Mouse (Mus musculus) ES-Bruce4 (cell line): ENCODE results near the gene Trim65. TPM values are rescaled to one million over a fixed set of nuclear protein-coding genes. Genes with fewer than 3 reads are reported as not detected.
A peak's percentile ranks its signal among the peaks of the same experiment; 100 is the strongest.

Experiments used
- H3K27ac ChIP-seq: 2 replicates; pipeline ENCODE4 v1.5.1; 2012; ENCODE audit warnings: low read length, inconsistent platforms; ENCODE audit not compliant: insufficient read depth
- H3K27me3 ChIP-seq: 2 replicates; pipeline ENCODE4 v1.6.1; 2012; ENCODE audit warnings: mild to moderate bottlenecking, low read length, inconsistent platforms; ENCODE audit not compliant: control insufficient read depth, poor library complexity, insufficient read depth, severe bottlenecking
- H3K36me3 ChIP-seq: 2 replicates; pipeline ENCODE4 v1.6.1; 2012; ENCODE audit warnings: inconsistent platforms, mild to moderate bottlenecking, low read length, moderate library complexity; ENCODE audit not compliant: control insufficient read depth, poor library complexity, insufficient read depth, severe bottlenecking
- H3K4me1 ChIP-seq: one replicate; pipeline ENCODE4 v1.8.1; 2011; ENCODE audit warnings: low read length; ENCODE audit not compliant: control insufficient read depth, insufficient read depth
- H3K4me3 ChIP-seq: 2 replicates; pipeline ENCODE4 v1.5.1; 2011; ENCODE audit warnings: low read depth, mild to moderate bottlenecking, low read length
- H3K9ac ChIP-seq: 2 replicates; pipeline ENCODE4 v1.6.1; 2012; ENCODE audit warnings: low read depth, mild to moderate bottlenecking, inconsistent platforms; ENCODE audit not compliant: poor library complexity, severe bottlenecking
- H3K9me3 ChIP-seq: replicated peaks from 2 replicates; pipeline ENCODE4 v1.6.1; 2012; ENCODE audit warnings: mild to moderate bottlenecking, low read length, inconsistent platforms; ENCODE audit not compliant: control insufficient read depth, poor library complexity, insufficient read depth, severe bottlenecking
- CTCF ChIP-seq: IDR thresholded peaks from one replicate; pipeline ENCODE4 v1.8.1; 2011; ENCODE audit warnings: low read depth, low read length
- EP300 ChIP-seq: IDR thresholded peaks from 2 replicates; pipeline ENCODE4 v1.6.1; 2011; ENCODE audit warnings: low read depth, low read length; ENCODE audit not compliant: insufficient read depth
- POLR2A ChIP-seq: IDR thresholded peaks from one replicate; pipeline ENCODE4 v1.8.1; 2011; ENCODE audit warnings: low read length; ENCODE audit not compliant: insufficient read depth
- polyA plus RNA-seq: library from polyadenylated mRNA; stranded (reverse); fragments of >200 nt; gene quantifications from 2 replicates; pipeline ENCODE4 v1.2.4, GENCODE M21; 2011; ENCODE audit warnings: low read depth; ENCODE audit not compliant: missing spikeins, insufficient read depth, insufficient read length

The Trim65 gene
- polyA plus RNA-seq, 1 experiment, result 0.78 TPM

- H3K4me3 ChIP-seq, result peak within 1 kb of the TSS; percentile 77
- no peaks in the 10 kb centered on the region for H3K9me3 ChIP-seq
- H3K4me1 ChIP-seq, result peaks cover 2% of the 10 kb centered on the region
- H3K27ac ChIP-seq, result peak within 1 kb of the TSS; percentile 5; the same call in 1 of the 2 replicates
- TF ChIP-seq CTCF, result no peak
- TF ChIP-seq POLR2A, result peak; percentile 63
- H3K27me3 ChIP-seq, result no peaks in the 10 kb centered on the region
- H3K36me3 ChIP-seq, result peaks cover 22% of the 10 kb centered on the region
- H3K9ac ChIP-seq, result peak within 1 kb of the TSS; percentile 60
Measured at GRCm38 (mm10) chr11:116086258-116087193, 44.4 kb downstream of the Trim65 start, which contains the start of gene Wbp2. Wbp2 (minus strand) TSS chr11:116086995.

DNA sequence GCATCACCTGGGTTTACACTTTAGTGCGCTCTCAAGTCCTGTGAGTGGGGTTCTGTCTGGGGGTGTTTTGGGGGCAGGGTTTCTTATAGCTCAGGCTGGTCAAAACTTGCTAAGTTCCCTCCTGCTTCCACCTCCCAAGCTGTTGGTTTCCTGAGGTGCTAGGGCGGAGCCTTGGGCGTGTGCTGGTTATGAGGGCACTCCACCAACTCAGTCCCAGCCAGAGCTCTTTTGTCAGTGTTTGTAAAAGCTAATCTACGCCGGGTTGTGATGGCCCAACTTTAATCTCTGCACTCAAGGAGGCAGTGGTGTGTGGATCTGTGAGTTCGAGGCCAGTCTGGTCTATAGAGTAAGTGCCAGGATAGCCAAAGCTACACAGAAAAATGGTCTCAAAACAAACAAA is 46.8 kb downstream of the Trim65 start:
- Histone ChIP-seq H3K27me3 (no peaks in the 10 kb centered on the region), H3K4me1 (peaks cover 2% of the 10 kb centered on the region), H3K27ac (no peak overlapping the region), H3K4me3 (no peak overlapping the region), H3K36me3 (peaks cover 40% of the 10 kb centered on the region), H3K9ac (no peak overlapping the region), H3K9me3 (no peaks in the 10 kb centered on the region)
- no peak for TF ChIP-seq CTCF
- no peak for TF ChIP-seq EP300
- TF ChIP-seq POLR2A, result no peak

DNA sequence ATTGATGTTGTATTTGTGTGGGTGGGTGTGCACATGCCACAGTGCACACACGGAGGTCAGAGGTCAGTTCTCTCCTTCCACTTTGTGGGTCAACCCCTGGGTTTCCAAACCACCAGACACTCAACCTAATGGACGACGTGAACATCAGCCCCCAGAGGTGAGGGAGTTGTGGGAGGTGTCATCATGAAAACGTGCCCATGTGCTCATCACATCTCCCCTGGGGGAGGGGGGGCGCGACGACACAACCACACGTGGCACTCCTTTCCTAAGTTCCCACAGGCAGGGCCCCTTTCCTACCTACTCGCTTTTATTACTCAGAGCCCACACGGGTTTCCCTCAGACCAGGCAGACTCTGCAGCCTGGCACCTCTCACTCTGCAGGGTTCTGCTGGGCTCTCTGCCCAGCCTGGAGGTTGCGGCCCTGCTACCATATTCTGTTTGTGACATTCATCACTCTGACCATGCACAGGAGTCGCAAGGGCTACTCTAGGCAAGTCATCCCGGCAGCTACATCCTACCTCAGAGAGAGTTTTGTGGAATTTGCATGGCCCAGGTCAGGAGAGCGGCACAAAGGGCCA is 47.7 kb downstream of the Trim65 start:
- Histone ChIP-seq H3K9me3 (no peaks in the 10 kb centered on the region), H3K36me3 (peaks cover 42% of the 10 kb centered on the region), H3K4me1 (peaks cover 2% of the 10 kb centered on the region), H3K4me3 (no peak overlapping the region), H3K27me3 (no peaks in the 10 kb centered on the region), H3K9ac (no peak overlapping the region), H3K27ac (no peak overlapping the region)
- no peak for TF ChIP-seq POLR2A
- no peak for TF ChIP-seq EP300
- no peak for TF ChIP-seq CTCF

DNA sequence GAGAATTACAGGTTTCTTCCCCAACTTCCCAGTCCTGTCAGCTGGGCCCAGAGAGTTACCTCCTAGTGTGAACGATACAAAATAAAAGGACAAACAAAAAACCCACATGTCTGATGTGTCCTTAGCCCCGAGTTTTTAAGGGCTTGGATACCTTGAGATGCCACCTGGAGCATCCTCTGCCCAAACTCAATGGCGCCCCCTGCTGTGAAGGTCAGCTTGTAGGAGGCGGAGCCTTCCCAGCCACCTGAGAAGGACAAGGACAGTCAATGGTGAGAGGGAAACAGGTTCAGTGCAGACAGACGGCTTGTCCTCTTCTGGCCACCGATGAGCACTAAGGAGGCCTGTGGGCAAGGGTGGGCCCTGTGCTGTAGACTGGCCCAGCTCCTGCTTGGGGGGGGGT is 49.8 kb downstream of the Trim65 start:
- no peak overlapping the region for H3K9ac ChIP-seq
- no peaks in the 10 kb centered on the region for H3K27me3 ChIP-seq
- H3K27ac ChIP-seq, result no peak overlapping the region
- peaks cover 42% of the 10 kb centered on the region for H3K36me3 ChIP-seq
- TF ChIP-seq CTCF (peak; percentile 65), EP300 (no peak)
- no peaks in the 10 kb centered on the region for H3K9me3 ChIP-seq
- no peak overlapping the region for H3K4me3 ChIP-seq
- H3K4me1 ChIP-seq, result peaks cover 2% of the 10 kb centered on the region

DNA sequence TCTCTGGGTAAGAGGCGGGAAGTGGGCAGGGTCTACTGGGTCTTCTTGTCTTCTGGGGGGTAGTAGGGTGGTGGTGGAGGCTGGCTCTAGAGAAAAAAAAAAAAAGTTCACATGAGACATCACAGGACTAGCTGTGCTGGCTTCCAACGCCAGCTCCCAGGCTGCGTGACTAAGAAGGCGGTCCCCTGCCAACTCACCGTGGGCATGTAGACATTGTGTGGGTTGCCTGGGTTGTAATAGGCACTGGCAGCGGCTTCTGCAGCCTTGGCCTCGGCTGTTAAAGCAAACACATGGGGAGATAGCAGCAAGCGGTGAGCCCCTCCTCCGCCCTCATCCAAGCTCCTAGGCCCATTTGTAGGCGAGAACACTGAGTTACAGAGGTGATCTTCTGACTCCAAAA is 51.4 kb downstream of the Trim65 start:
- Histone ChIP-seq H3K9ac (no peak overlapping the region), H3K4me3 (no peak overlapping the region), H3K27ac (peak overlapping the region; percentile 49), H3K27me3 (no peaks in the 10 kb centered on the region), H3K36me3 (peaks cover 42% of the 10 kb centered on the region), H3K9me3 (no peaks in the 10 kb centered on the region), H3K4me1 (no peaks in the 10 kb centered on the region)
- TF ChIP-seq CTCF, result no peak
- no peak for TF ChIP-seq POLR2A
- no peak for TF ChIP-seq EP300

DNA sequence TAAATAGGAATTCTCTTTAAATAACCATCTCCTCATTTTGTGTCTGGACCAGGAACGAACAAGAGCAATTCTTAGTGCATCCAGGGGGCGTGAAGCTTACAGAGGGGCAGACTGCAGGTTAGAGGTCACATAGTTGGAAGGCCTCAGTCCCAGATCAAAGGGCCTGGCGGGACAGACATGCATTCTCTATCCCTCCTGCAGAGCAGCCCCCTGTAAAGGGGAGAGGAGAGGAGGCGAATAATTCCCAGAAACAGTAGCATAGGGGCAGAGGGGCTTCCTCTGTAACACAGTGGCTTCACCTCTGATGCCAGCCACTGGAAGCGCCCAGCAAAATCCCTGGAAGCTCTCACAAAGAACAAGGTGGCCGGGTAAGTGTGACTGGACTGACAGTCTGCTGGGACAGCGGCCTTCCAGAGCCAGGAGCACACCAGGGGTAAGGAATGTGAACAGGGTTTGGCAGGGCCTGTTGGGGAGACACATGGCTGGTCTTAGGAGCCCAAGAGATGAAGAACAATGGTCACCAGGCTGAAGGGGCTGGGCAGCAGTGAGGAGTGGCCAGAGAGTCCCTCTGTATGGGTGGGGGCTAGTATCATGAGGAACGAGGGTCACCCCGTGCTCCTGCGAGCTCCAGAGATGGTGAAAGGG is 52.1 kb downstream of the Trim65 start:
- no peaks in the 10 kb centered on the region for H3K27me3 ChIP-seq
- H3K4me3 ChIP-seq, result no peak overlapping the region
- H3K27ac ChIP-seq, result peak overlapping the region; percentile 49
- no peak overlapping the region for H3K9ac ChIP-seq
- peaks cover 41% of the 10 kb centered on the region for H3K36me3 ChIP-seq
- H3K4me1 ChIP-seq, result no peaks in the 10 kb centered on the region
- TF ChIP-seq POLR2A (no peak), CTCF (no peak), EP300 (no peak)
- H3K9me3 ChIP-seq, result no peaks in the 10 kb centered on the region
